Mouse (Mus musculus): Measurements from ENCODE around the gene Pik3ap1.
"Not testable (repeated sequence)": the region's sequence is repeated elsewhere in the genome, so short reads cannot be mapped to it uniquely, and the experiment has no call there.

Gene Pik3ap1

GRCm38 (mm10) chr19:41329961-41330360 is 54.9 kb downstream of the Pik3ap1 start:
- no peak for DNase-seq

GRCm38 (mm10) chr19:41328743-41329142 is 56.2 kb downstream of the Pik3ap1 start:
- no peak for DNase-seq

GRCm38 (mm10) chr19:41323813-41324212 is 61.1 kb downstream of the Pik3ap1 start:
- DNase-seq, result no peak

- DNase-seq, result no peak
Measured at GRCm38 (mm10) chr19:41323125-41323524, 61.8 kb downstream of the Pik3ap1 start.

- no peak for DNase-seq
Measured at GRCm38 (mm10) chr19:41321149-41321548, 63.8 kb downstream of the Pik3ap1 start.

GRCm38 (mm10) chr19:41317315-41318095 is 67.4 kb downstream of the Pik3ap1 start:
- peak; percentile 78 to 79 for DNase-seq

- no peak for DNase-seq
Measured at GRCm38 (mm10) chr19:41314696-41315095, 70.2 kb downstream of the Pik3ap1 start.

GRCm38 (mm10) chr19:41313663-41314062 is 71.2 kb downstream of the Pik3ap1 start:
- no peak for DNase-seq

GRCm38 (mm10) chr19:41312587-41312986 is 72.3 kb downstream of the Pik3ap1 start:
- not testable (repeated sequence) for DNase-seq

- DNase-seq, result no peak
Measured at GRCm38 (mm10) chr19:41312027-41312426, 72.9 kb downstream of the Pik3ap1 start.

GRCm38 (mm10) chr19:41310971-41311703 is 73.8 kb downstream of the Pik3ap1 start:
- peak in 1 of 2 experiments; percentile 17 for DNase-seq

GRCm38 (mm10) chr19:41303933-41304332 is 81.0 kb downstream of the Pik3ap1 start:
- no peak for DNase-seq

- DNase-seq, result no peak
Measured at GRCm38 (mm10) chr19:41303433-41303832, 81.5 kb downstream of the Pik3ap1 start.

GRCm38 (mm10) chr19:41301856-41302255 is 83.0 kb downstream of the Pik3ap1 start:
- no peak for DNase-seq

GRCm38 (mm10) chr19:41299446-41299845 is 85.5 kb downstream of the Pik3ap1 start:
- DNase-seq, result no peak

- DNase-seq, result peak in 1 of 2 experiments; percentile 40
Measured at GRCm38 (mm10) chr19:41290952-41291619, 93.8 kb downstream of the Pik3ap1 start.

GRCm38 (mm10) chr19:41288568-41288967 is 96.3 kb downstream of the Pik3ap1 start:
- no peak for DNase-seq

GRCm38 (mm10) chr19:41287224-41287623 is 97.7 kb downstream of the Pik3ap1 start:
- DNase-seq, result no peak

- DNase-seq, result no peak
Measured at GRCm38 (mm10) chr19:41284515-41284914, 100.4 kb downstream of the Pik3ap1 start.

- no peak for DNase-seq
Measured at GRCm38 (mm10) chr19:41282718-41283117, 102.2 kb downstream of the Pik3ap1 start.

- no peak for DNase-seq
Measured at GRCm38 (mm10) chr19:41282216-41282615, 102.7 kb downstream of the Pik3ap1 start.

GRCm38 (mm10) chr19:41279724-41280244 is 105.1 kb downstream of the Pik3ap1 start:
- DNase-seq, result no peak

- no peak for DNase-seq
Measured at GRCm38 (mm10) chr19:41278606-41279005, 106.3 kb downstream of the Pik3ap1 start.

Data from cerebellum, postnatal 10 days (tissue).